Mouse (Mus musculus) inflammation-experienced regulatory T-cells, adult 6 months (primary cell): ENCODE measurements around the gene Chrm4. TPM values are rescaled to one million over a fixed set of nuclear protein-coding genes. Genes with fewer than 3 reads are reported as not detected.

Experiments
- ATAC-seq: one replicate; pipeline ENCODE4 v1.8.0; 2017
- polyA plus RNA-seq, 3 experiments: library from polyadenylated mRNA; unstranded; fragments of 100-300 nt; shearing (Covaris generic); gene quantifications; one replicate each; pipeline ENCODE4 v1.2.1; 2017

The Chrm4 gene
- polyA plus RNA-seq, 3 experiments from 2014 or later = 0.23 to 1.9 TPM; not detected in 1

DNA sequence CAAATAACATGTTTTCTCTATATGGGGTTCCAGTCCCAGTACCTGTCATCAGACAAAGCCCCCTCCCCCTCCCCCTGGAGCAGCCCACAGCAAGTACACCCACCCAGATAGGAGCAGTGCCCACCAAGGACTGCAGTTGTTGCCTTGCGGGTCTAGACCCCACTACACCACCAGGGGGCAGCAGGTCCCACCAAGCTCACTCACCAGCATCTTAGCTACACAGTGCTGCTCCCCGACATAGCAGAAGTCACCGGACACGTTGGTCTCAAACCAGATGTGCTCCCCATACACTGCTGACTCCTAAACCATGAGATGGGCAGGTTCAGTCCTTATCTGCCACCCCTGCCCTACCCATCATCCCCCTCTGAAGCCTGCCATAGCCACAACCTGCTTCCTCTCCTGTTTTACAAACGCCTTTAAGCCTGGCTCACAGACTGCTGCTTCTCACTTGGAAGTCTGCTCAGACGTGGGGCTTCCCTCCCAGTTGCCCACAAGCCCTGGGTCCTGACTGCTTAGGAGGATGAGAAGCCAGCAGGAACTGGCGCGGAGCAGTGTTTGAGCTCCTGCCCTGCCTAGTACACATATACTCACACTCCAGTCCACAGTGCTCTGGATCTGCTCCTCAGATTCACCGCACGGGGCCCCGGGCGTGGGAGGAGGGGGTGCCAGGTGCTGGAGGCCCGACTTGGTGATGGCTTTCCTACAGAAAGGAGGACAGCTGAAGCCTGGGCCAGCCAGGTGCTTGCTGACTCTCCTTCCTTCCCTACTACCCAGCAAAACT is 17.3 kb downstream of the Chrm4 start:
- peak; percentile 82 for ATAC-seq

DNA sequence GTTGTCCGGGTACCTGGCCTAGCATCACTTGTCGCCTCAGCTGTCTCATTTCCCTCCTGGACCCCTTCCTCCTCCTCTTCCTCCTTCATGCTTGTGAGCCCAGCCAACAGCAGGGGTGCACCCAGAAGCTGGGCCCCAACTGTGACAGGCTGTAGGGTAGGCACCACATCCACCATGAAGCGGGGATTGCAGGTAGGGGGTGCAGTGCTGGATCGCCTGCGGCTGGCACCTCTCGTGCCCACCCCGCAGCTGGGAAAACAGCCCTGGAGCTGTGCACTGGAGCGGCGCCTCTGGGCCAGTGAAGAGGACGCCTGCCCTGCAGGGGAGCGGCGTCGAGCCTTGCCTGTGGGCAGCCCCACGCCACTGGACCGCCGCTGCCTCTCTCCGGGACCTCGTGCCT is 18.4 kb downstream of the Chrm4 start, which contains the start of gene Gm9821:
Gene Gm9821, plus strand, starts transcription at position 221 of the 400 bp plus-strand sequence.
- ATAC-seq = no peak

DNA sequence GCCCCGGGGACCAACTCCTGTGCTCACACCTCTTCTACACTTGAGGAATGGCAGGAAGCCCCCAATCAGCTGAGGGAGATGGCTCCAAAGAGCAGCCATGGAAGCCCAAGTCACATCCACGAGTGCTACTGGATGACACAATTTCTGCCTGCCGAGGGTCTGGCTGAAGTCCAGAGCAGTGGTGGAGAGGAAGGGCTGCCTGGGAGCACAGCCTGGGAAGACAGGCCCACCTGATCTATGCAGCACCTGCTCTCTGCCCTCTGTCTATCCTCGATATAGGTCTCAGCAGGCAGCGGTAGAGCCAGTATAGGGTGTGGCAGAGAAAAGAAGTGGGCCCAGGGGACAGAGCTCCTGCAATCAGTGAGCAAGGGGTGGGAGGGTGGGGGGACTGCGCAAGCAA is 19.8 kb downstream of the Chrm4 start:
- ATAC-seq = no peak

DNA sequence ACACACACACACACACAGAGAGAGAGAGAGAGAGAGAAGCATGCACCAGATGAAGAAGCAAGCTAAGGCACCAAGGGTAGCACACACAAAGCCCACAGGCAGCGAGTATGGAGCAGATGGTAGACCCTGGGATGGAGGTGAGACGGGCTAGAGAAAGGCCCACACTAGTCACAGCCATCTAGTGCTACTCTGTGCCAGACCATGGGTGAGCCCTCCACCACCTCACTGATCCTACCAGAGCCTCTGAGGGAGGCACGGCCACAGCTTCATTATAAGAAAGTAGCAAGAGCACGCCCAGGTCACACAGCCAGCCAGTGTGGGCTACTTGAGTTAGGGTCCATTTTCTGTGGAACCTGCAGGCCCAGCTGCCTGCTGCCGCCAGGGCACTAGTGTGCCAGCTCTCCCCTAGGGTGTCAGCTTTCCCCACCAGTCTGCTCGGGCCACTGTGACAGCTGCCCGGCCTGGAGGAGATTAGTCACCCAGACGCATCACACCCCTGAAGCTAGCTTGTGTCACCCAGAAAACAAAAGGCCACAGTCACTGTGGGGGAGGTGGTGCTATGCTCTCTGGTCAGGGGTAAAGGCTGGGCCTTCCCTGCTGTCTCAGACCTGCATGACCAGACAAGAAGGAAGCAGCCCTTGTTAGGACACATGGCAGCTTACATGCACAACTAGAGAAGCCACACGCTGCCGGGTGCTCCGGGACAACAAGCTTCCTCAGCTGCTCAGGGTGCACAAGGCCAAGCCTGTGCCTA is 20.5 kb downstream of the Chrm4 start:
- no peak for ATAC-seq

DNA sequence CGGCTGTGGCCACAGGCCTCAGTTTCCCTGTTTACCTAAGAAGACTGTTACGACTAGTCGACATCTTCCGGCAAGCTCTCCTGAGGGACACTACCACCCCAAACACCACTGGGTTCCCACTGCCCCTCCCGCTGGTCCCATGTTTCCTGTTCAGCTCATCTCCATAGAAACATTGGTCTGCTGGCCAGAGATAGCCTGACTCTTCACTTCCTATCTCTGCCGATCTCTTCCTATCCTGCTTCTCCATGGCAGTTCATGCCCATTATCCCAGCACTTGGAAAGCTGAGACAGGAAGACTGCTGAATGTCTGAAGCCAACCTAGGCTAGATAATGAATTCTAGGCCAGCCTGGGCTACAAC is 21.1 kb downstream of the Chrm4 start:
- ATAC-seq = no peak

DNA sequence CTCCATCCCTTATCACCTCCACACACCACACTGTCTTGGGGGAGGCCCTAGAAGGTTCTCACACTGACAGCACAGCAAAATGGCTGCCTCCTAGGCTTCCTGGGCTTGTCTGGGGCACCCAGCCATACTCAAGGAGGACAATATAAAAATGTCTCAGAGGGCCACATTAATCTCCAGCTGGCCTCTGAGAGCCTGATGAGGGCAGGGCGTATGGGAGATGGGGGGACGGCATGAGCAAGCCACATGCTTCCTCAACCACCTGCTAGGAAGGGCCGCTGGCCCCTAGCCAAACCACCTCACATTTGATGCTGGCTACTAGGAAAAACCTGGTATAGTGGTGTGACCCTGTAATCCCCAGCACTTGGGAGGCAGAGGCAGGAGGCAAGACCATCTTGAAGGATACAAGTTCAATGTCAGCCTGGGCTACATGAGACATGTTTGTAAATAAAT is 21.8 kb downstream of the Chrm4 start:
- no peak for ATAC-seq

DNA sequence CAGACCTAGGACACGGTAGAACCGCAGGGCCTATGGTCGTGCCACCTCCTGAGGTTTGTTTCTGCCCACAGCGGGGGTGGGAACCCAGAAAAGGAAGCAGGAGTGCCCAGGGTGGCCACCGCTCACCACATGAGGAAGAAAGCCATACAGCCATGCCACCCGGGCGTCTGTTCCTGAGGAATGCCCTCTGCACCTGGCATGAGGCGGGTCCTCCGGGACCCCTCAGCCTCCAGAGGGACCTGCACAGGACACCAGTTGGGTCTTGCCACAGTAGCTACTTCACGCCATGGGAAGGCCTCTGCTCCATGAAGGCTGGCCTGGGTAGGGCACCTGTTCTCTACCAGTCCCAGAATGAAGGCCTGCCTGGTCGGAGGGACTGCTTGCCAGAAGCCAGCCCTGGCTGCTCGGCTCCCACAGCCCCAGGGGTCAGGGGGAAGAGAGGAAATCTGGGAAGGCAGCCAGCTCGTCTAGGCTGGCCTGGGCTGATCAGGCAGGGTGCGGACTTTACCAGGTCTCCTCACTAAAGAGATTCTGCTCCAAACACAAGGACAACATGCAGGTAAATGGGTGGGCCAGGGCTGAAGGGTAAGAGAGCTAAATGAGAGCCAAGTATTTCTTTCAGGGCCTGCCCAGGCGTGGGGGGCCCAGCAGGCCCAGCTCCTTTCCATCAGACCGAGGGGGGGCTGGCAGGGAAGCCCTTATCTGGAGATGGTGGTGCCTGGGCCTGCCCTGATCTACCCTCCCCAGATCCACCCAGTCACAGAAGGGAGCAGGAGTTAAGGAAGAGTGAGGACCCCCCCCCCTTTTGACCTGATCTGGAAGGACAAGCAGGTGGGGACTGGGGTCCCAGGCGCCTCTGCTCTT is 22.6 kb downstream of the Chrm4 start:
- ATAC-seq = peak; percentile 2

DNA sequence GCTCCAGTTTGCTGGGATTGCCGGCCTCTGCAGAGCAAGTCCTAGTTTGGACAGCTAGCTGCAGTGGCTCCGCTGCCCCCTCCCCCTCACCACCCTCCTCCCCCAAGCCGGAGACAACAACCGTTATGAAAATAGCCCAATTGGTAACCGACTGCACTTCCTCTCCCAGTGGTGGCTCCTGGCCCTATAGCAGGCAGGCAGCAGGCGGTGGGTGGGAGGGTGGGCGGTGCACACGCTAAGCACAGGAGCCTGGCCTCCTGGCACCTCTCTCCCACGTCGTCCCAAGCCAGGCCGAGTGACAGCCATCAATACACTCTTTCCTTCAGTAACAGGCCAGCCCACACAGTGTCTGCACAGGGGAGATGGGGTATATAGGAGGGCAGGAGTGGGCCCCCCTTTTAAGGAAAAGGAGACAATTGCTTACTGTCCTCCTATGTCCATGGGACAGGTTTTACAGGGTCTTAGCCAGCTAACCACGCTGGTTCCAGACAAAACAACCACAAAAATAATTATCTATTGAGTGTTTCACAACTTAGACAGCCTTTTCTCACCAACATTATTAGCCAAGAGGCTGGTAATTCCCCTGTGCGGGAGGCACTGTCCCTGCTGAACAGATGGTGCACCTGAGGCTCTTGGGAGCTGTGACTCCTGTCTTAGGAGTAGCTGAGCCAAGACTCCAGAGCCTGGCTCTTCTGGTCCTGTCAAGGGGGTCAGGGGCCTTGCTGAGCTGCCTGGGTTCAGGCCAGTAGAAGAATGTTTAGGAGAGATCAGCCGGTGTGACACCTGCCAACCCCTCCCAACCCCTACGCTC is 23.4 kb downstream of the Chrm4 start:
- peak; percentile 86 for ATAC-seq

DNA sequence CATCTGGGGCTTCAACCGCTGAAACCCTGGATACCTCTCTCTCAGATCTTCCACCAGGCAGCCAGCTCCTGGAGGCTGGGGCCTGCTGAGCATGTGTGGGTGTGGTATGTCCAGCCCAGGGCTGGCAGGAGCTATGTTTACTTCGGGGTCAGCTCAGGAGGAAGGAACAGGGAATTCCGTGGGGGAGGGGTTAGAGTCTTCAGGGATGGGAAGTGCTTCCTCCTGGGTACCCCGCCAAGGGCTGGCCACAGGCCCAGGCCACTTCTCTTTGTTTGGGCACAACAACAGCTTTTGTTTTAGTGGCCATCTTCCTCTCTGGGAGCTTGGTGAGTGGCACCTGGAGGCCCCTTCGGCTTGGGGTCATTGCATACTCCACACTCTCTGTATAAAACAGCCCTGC is 26.8 kb downstream of the Chrm4 start:
- no peak for ATAC-seq

DNA sequence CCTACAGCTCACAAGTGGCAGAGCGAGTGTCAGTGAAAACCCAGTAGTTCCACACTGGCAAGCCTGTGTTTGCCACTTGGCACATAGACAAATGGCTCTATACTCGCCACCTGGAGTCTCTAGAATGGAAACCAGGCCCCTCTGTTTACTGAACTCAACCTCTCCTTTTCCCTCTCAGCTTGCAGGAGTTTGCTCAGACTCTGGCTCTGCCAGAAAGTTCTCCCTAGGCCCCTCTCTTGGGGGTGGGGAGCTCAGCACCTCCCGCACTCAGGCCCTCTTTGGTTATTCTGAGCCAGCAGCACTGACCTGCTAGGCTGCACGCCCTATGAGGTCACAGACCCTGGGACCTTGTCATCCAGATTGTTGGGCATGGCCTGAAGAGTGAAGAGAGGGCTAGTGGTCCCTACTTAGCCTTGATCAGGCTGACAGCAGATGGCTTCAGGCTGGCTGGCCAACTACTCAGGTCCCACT is 28.1 kb downstream of the Chrm4 start:
- no peak for ATAC-seq

DNA sequence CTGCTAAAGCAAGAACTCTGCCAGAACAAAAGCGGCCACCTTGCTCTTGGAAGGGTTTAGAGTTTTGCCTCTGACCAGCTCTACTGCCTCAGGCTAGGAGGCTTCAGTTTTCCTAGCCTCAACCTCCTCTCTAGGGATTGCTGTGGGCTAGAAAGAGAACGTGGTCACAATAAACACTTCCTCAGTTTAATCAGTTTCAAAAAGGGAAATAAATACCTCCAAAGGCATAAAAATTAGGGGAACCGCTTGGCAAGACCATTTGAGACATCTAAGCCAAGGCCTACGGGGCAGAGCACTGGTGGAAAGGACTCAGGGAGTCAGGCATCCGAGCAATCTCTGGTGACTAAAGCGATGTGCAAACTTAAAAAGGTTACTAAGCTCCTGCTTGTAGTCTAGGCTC is 28.8 kb downstream of the Chrm4 start:
- no peak for ATAC-seq

DNA sequence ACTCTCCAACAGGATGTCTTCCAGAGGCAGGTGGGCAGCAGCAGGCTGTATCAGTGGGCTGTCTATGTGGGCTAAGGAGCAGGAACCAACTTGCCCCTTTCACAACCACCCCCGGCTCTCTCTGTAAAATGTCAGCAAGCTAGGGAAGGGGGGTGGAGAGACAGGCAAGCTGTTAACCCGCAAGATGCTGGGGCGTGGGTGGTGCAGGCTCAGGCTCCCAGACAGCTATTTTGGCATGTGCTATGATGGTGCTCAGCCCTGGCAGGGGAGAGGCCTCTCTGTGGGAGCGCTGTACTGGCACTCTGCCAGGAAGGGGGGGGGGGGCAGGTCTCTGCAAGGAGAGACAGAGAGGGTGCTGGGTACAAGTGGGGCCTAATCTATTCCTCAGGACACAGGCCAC is 30.0 kb downstream of the Chrm4 start:
- peak; percentile 76 for ATAC-seq

DNA sequence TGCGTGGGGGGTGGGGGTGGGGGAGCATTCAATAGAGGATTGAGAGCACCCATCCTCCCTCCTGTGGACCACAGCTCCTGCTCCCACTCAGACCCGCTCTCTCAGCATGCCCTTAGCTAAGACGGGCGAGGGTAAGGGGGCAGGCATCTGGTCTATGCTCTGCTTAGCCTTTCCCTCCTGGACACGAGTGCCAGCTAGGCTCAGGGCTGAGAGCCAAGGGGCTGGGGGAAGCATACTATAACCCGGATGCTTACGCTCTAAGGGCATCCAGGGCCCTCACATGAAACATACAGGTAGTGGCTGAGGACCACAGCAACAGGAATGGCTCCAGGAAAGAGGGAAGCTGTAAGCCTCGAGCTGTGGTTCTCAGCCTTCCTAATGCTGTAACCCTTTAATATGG is 31.0 kb downstream of the Chrm4 start:
- ATAC-seq = no peak

DNA sequence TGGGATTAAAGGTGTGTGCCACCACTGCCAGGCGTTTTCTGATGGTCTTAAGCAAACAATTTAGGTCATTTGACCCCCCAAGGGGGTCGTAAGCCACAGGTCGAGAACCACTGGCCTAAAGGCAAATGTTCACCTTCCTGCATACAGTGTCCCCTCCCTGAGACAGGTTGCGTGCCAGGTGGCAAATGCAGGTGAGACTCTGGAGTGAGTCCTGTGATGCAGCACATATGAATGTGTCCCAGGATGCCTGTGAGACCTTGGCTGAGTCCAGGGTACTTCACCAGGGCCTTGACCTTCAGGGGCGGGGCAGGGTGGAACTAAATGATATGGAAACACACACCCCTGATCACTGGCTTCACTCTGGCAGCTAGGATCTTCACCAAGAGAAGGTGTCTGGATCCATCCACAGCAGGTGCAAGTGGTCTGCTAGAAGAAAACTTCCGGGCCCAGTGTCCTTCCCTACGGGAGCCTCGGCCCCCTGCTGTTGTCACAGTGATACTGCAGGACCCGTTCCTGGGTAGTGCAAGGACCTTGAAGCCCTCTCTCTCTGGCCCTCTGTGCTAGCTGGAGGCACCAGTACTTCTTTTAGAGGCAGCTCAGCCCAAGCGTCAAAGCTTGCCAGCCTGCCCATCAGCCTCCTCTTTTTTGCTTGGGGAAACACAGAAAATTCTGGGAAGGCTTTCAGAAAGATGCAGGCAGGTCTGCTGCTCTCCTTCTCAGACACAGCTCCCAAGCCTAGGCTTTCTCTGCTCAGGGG is 31.8 kb downstream of the Chrm4 start:
- ATAC-seq = no peak

DNA sequence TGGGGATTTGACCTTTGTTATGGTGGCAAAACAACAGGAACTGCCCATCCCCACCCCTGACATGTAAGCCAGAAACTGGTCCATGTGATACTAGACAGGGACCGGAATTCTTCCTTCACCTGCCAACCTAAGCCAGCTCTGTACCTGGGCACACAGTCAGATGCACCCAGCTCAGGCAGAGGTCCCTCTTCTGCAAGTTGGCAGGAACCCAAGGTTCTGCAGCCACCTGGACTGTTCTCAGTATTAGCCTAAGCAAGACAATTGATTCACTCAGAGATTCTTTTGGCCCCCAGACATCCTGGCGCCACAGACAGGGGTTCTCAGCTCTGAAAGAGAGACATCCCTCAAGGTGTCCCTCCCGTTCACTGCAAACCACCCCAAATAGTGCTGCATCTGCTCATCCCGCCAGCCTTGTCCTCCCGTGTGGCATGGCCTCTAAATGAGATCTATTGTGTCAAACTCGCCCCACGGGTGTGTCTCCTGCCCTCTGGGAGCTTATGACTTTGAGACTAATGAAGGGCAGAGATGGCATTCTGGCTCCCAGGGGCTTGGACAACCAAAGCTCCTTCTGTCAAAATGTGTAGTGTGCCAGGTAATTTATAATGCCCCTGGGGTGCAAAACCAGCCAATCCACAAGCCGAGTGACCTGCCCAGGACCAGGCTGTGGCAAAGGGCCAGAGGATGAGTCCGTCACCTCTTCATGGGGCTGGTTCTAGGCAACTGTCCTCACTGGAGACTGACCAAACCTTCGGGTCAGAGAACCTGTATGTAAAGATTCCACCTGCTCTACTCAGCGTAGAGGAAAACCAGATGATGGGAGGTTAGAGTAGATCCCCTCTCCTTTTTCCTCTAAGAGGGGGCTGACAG is 32.7 kb downstream of the Chrm4 start:
- ATAC-seq = no peak

DNA sequence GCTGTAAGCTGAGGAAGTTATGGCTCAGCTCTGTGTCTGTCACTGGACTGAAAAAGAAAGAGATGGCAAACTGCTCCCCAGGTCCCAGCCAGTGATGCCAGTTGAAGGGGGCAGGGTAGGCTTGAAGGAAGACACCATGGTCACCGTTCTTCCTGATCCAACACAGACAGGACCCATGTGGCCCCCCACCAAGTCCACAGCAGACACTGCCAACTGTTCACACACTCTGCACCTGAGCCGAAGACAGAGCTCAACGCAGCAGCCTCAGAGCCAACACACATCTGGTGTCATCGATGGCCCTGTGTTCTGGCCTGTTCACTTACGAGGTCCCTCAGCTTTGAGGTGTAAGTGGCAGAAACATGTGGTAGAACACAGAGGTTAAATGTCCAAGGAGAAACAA is 33.4 kb downstream of the Chrm4 start:
- no peak for ATAC-seq

DNA sequence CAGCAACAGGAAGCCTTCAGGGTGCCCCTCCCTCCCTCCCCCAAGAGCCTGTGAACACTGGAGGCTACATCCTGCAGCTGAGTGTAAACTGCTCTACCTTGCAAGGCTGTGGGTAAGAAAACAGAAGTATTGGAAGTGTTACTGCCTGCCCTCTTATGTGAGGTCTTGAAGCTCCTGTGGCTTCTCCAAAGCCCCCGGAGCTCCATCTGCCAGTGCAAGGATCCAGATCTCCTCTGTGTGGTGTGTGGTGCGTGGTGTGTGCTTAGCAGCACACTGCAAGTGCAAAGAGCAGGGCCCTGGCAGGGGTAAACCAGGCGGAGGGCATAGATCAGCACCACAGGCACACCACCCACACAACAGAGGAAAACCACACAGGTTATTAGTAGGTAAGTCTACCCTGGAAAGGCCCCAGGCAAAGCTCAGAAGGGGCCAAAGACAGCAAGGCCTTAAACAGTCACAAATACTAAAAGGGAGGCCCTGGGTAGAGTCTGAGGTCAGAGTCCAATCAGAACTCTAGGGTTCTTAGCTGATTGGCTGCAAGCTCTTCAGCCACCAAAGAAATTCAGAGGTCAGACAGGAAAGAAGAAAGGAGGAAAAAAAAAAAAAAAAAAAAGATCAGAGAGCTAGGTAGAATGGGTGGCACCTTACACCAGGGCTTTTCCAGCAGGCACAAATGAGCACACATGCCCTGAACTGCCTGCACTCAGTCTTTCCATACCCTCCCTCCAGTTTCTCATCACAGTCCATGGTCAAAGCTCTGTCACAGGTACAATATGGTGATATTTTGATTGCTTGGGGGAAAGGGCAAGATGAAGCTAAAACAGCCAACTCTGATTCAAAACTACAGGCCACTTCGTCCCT is 35.1 kb downstream of the Chrm4 start:
- peak; percentile 51 for ATAC-seq

DNA sequence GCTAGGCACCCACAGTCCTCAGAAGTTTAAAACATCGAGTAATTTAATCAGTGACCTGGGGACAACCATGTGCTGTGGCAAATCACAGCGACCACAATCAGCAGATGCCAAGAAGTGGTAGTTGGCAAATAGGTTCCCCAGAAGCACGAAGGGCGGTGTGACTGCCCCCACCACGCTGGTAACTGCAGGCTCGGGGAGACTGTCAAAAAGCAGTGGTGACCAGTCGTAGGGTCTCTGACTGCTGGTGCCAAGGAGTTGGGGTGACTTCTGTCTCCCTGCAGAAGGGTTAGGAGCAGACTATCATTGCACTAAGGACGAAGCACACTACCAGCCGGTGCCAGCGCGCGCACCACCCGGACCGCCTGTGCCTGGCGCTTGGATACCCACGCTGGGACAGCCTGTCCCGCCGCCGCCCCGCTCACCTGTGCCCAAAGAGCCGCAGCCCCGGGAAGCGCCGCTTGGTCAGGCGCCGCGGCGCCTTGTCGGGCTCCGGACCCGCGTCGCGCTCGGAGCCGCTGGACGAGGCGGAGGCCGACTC is 35.9 kb downstream of the Chrm4 start:
- ATAC-seq = no peak

DNA sequence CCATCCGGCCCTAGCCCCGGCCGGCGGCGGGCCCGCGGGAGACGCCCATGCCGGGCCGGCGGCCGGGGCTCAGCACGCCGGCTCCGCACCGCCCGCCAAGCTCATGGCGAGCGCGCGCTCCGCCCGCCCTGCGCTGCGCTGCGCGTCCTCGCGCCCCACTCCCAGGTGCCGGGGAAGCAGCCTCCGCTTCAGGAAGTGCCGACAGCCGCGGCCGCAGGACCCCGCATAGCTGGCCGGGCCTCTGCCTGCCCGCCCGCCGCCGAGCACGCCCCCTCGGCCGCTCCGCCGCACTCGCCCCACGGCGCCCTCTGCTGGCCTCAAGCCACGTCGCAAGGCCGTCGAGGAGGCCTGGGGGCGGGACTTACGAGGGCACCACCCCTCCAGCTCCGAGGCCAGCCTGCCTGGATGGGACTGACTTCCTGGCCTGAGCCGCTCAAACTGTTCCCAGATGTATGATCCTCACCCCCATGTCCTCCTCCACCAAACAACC is 36.4 kb downstream of the Chrm4 start:
- peak; percentile 76 for ATAC-seq
